Mouse (Mus musculus) intestine, embryonic 15.5 days (tissue): ENCODE results near the gene Gldn. TPM values are rescaled to one million over a fixed set of nuclear protein-coding genes. Genes with fewer than 3 reads are reported as not detected.

Experiments
- ATAC-seq: fragments of 200-750 bp; cut with Nextera tagmentation; 2 replicates; pipeline ENCODE4 v1.8.0; 2017; ENCODE audit warnings: moderate TSS enrichment, moderate library complexity
- H3K27ac ChIP-seq: fragments of 300-500 bp; sonication (generic); 2 replicates; pipeline ENCODE4 v1.5.1; 2015; ENCODE audit warnings: mild to moderate bottlenecking, inconsistent platforms
- H3K27me3 ChIP-seq: fragments of 300-500 bp; sonication (generic); replicated peaks from 2 replicates; pipeline ENCODE4 v1.6.1; 2015; ENCODE audit warnings: inconsistent platforms
- H3K36me3 ChIP-seq: fragments of 300-500 bp; sonication (generic); 2 replicates; pipeline ENCODE4 v1.6.1; 2015; ENCODE audit warnings: inconsistent platforms
- H3K4me1 ChIP-seq: fragments of 300-500 bp; sonication (generic); replicated peaks from 2 replicates; pipeline ENCODE4 v1.6.1; 2015; ENCODE audit warnings: inconsistent platforms
- H3K4me2 ChIP-seq: fragments of 300-500 bp; sonication (generic); replicated peaks from 2 replicates; pipeline ENCODE4 v1.6.1; 2015; ENCODE audit warnings: mild to moderate bottlenecking, inconsistent platforms
- H3K4me3 ChIP-seq: fragments of 300-500 bp; sonication (generic); replicated peaks from 2 replicates; pipeline ENCODE4 v1.5.1; 2015; ENCODE audit warnings: inconsistent platforms
- H3K9ac ChIP-seq: fragments of 300-500 bp; sonication (generic); 2 replicates; pipeline ENCODE4 v1.6.1; 2015; ENCODE audit warnings: inconsistent platforms
- H3K9me3 ChIP-seq: fragments of 300-500 bp; sonication (generic); 2 replicates; pipeline ENCODE4 v1.6.1; 2016; ENCODE audit warnings: inconsistent platforms
- WGBS: fragments of 180-500 bp; shearing (Covaris S2); methylation state at CpG from one replicate; pipeline ENCODE4 v1.1.7; 2015; 5-methylcytosine and 5-hydroxymethylcytosine counted together
- polyA plus RNA-seq: library from polyadenylated mRNA; unstranded; fragments of >200 nt; fragmentation: Nextera tagmentation; extraction: Ambion mirVana; gene quantifications from 2 replicates; pipeline ENCODE4 v1.2.1, GENCODE M21; 2015

Gldn gene
- 0.04 TPM in 1 of 2 replicates, not detected in the other for polyA plus RNA-seq

GRCm38 (mm10) chr9:54286331-54286987 lies at the start of gene Gldn:
Gene Gldn (plus strand): TSS chr9:54286486.
- no peak within 1 kb of the TSS for H3K27ac ChIP-seq
- peaks cover 23% of the 10 kb centered on the region for H3K27me3 ChIP-seq
- WGBS: 3% methylated on average over 61 of the region's 61 CpGs
- H3K9me3 ChIP-seq: no peaks in the 10 kb centered on the region
- ATAC-seq: no peak
- no peaks in the 10 kb centered on the region for H3K36me3 ChIP-seq
- H3K4me1 ChIP-seq: 0 out of 2 replicates have a peak, but pooled peaks cover 3% of the 10 kb centered on the region
- no peak within 1 kb of the TSS for H3K9ac ChIP-seq
- peak within 1 kb of the TSS; percentile 71 for H3K4me2 ChIP-seq
- H3K4me3 ChIP-seq: peak within 1 kb of the TSS; percentile 28

DNA sequence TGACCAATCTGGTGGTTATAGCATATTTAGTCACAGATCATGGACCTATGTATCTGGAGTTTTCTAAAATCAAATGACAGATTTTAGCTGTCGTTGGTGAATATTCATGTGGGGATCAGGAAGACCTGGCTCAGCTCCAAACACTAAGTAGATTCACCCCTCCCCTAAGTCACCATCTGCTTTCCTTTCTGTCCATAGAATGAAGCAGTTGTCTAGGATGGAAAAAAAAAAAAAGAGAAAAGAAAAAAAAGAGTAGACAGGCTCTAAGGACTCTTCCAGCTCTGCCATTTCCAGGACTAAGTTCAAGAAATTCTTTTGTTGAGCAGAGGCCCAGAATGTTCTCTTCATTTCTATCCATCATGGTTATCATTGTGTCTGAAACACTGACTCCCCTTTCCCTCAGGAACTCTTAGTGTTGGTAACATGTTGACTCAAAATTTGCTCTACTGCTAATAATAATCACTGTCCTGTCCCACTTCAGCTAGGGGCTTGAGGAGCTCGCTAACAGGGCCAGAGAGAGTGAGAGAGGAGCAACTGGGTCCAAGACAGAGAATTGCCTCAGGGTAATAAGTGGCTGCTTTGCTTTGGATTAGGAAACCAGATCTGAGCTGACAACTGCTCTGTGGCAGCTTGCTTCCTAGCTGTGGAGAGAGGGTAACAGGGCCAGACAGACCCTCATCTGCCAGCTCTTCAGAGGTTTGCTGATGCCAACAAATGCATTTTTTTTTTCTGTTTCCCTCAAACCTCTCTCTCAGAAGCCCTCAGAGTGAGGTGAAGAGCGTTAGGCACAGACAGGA lies 41.2 kb upstream of the Gldn start:
- WGBS: 63% methylated on average over 3 of the region's 3 CpGs
- no peaks in the 10 kb centered on the region for H3K9me3 ChIP-seq

DNA sequence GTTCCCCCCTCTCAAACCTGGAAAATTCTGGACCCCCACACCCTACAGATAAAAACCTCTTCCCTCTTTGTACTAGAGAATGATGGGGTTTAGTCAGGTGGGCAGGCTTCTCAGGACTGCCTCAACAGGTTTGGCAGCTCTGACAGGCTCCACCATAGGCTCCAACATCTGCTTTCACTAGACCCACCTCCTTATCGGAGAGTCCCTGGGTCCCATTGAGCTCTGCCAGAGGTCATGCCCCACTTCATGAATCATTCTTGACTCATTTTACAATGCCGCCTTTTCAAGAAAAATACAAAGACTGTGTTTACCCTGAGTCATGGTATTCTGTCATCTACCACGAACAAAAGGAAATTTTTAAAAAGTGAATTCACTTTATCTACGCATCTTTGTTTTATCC lies 21.5 kb upstream of the Gldn start:
- no peaks in the 10 kb centered on the region for H3K9me3 ChIP-seq
- no peak overlapping the region for H3K4me3 ChIP-seq
- no peaks in the 10 kb centered on the region for H3K4me1 ChIP-seq
- no peak overlapping the region for H3K9ac ChIP-seq
- peak; percentile 45; the same call in 1 of the 2 replicates for ATAC-seq
- H3K27me3 ChIP-seq: no peaks in the 10 kb centered on the region
- no peak overlapping the region for H3K27ac ChIP-seq
- H3K4me2 ChIP-seq: no peak overlapping the region
- H3K36me3 ChIP-seq: no peaks in the 10 kb centered on the region
- 62% methylated on average over 4 of the region's 4 CpGs for WGBS

More for the DNA sequence above, 41.2 kb upstream of the Gldn start:
- no peak overlapping the region for H3K9ac ChIP-seq
- no peaks in the 10 kb centered on the region for H3K27me3 ChIP-seq
- no peak overlapping the region for H3K4me2 ChIP-seq
- H3K4me3 ChIP-seq: no peak overlapping the region
- H3K36me3 ChIP-seq: no peaks in the 10 kb centered on the region
- ATAC-seq: no peak
- no peaks in the 10 kb centered on the region for H3K4me1 ChIP-seq
- H3K27ac ChIP-seq: no peak overlapping the region

DNA sequence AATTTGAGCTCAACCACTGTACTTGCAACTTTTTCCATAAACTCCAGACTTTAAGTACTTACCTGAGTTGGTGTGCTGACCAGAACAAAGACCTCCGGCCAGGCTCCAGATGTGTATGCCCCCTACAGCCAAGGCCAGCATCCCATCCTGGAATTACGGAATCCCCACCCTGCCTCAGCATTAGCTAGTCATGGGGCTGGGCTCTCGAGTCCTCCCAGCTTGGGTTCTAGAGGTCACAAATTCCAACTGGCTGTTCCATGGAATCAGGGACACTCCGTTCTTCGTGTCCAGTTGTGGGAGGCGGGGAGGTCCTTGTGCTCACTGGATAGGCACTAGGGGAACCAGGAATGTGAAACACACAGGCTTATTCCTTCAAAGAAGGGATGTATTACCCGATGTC lies 18.3 kb upstream of the Gldn start, which contains the start of gene Cyp19a1:
Gene Cyp19a1 (minus strand): TSS at position 101 of the 400 bp plus-strand sequence.
- Histone ChIP-seq H3K27me3 (no peaks in the 10 kb centered on the region), H3K4me3 (no peak within 1 kb of the TSS), H3K9ac (no peak within 1 kb of the TSS), H3K9me3 (no peaks in the 10 kb centered on the region), H3K4me2 (no peak within 1 kb of the TSS), H3K36me3 (no peaks in the 10 kb centered on the region), H3K27ac (no peak within 1 kb of the TSS), H3K4me1 (no peaks in the 10 kb centered on the region)
- WGBS: 87% methylated on average over 7 of the region's 7 CpGs
- ATAC-seq: no peak

- no peaks in the 10 kb centered on the region for H3K9me3 ChIP-seq
- no peaks in the 10 kb centered on the region for H3K27me3 ChIP-seq
- 67% methylated on average over 6 of the region's 6 CpGs for WGBS
- no peaks in the 10 kb centered on the region for H3K4me1 ChIP-seq
- no peak for ATAC-seq
- H3K4me2 ChIP-seq: no peak overlapping the region
- no peak overlapping the region for H3K4me3 ChIP-seq
- no peak overlapping the region for H3K27ac ChIP-seq
- no peaks in the 10 kb centered on the region for H3K36me3 ChIP-seq
- no peak overlapping the region for H3K9ac ChIP-seq
These were observed 16.3 kb upstream of the Gldn start for GRCm38 (mm10) chr9:54269987-54270386.

- Histone ChIP-seq H3K36me3 (no peaks in the 10 kb centered on the region), H3K27me3 (no peaks in the 10 kb centered on the region), H3K9me3 (no peaks in the 10 kb centered on the region), H3K4me1 (no peaks in the 10 kb centered on the region), H3K4me2 (no peak overlapping the region), H3K27ac (no peak overlapping the region), H3K9ac (no peak overlapping the region), H3K4me3 (no peak overlapping the region)
- ATAC-seq: no peak
- WGBS: 37% methylated on average over 5 of the region's 5 CpGs
These were observed 15.4 kb upstream of the Gldn start for GRCm38 (mm10) chr9:54270889-54271288.

DNA sequence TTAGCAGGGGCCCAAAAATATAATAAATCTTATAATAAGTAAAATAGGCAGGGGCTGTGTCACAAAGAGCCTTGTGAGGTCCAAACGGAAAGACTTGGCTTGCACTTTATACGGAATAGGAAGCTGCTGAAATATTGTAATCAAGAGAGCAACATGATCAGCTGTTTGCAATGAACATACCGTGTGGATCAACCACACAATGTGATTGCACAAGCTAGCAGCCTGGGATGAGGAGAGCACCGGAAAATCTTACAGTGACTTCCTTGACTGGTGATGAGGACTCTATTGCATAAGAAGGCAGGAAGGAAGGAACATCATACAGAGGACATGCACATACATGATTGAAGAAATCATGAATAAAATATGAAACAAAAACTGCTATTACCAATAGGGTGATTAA lies 11.0 kb upstream of the Gldn start:
- H3K27ac ChIP-seq: no peak overlapping the region
- no peaks in the 10 kb centered on the region for H3K27me3 ChIP-seq
- ATAC-seq: no peak
- 86% methylated on average over 4 of the region's 4 CpGs for WGBS
- no peak overlapping the region for H3K9ac ChIP-seq
- H3K4me1 ChIP-seq: no peaks in the 10 kb centered on the region
- no peaks in the 10 kb centered on the region for H3K36me3 ChIP-seq
- no peak overlapping the region for H3K4me2 ChIP-seq
- no peaks in the 10 kb centered on the region for H3K9me3 ChIP-seq
- H3K4me3 ChIP-seq: no peak overlapping the region

- no peaks in the 10 kb centered on the region; the same call in 1 of the 2 replicates for H3K27me3 ChIP-seq
- no peaks in the 10 kb centered on the region for H3K4me1 ChIP-seq
- H3K27ac ChIP-seq: no peak overlapping the region
- H3K36me3 ChIP-seq: no peaks in the 10 kb centered on the region
- no peak for ATAC-seq
- 77% methylated on average over 12 of the region's 12 CpGs for WGBS
- no peak overlapping the region for H3K9ac ChIP-seq
- no peaks in the 10 kb centered on the region for H3K9me3 ChIP-seq
- no peak overlapping the region for H3K4me2 ChIP-seq
- no peak overlapping the region for H3K4me3 ChIP-seq
These were observed 7.2 kb upstream of the Gldn start for GRCm38 (mm10) chr9:54279046-54279589.

GRCm38 (mm10) chr9:54287804-54288203 lies 1.5 kb downstream of the Gldn start:
- H3K36me3 ChIP-seq: no peaks in the 10 kb centered on the region
- no peak for ATAC-seq
- no peaks in the 10 kb centered on the region for H3K9me3 ChIP-seq
- no peak overlapping the region for H3K27ac ChIP-seq
- peaks cover 23% of the 10 kb centered on the region for H3K27me3 ChIP-seq
- H3K9ac ChIP-seq: no peak overlapping the region
- no peak overlapping the region for H3K4me3 ChIP-seq
- H3K4me1 ChIP-seq: 0 out of 2 replicates have a peak, but pooled peaks cover 3% of the 10 kb centered on the region
- H3K4me2 ChIP-seq: no peak overlapping the region
- 69% methylated on average over 5 of the region's 5 CpGs for WGBS

GRCm38 (mm10) chr9:54299389-54299788 lies 13.1 kb downstream of the Gldn start:
- 42% methylated on average over 3 of the region's 3 CpGs for WGBS
- Histone ChIP-seq H3K27me3 (no peaks in the 10 kb centered on the region), H3K4me3 (no peak overlapping the region), H3K4me1 (no peaks in the 10 kb centered on the region), H3K27ac (no peak overlapping the region), H3K9ac (no peak overlapping the region), H3K4me2 (no peak overlapping the region), H3K36me3 (no peaks in the 10 kb centered on the region), H3K9me3 (no peaks in the 10 kb centered on the region)
- ATAC-seq: no peak

- ATAC-seq: peak; percentile 43; the same call in 1 of the 2 replicates
- Histone ChIP-seq H3K9ac (no peak overlapping the region), H3K36me3 (no peaks in the 10 kb centered on the region), H3K27me3 (no peaks in the 10 kb centered on the region), H3K4me3 (no peak overlapping the region), H3K27ac (no peak overlapping the region), H3K4me1 (no peaks in the 10 kb centered on the region), H3K4me2 (no peak overlapping the region), H3K9me3 (no peaks in the 10 kb centered on the region)
These were observed 13.5 kb downstream of the Gldn start for GRCm38 (mm10) chr9:54299792-54300191.

- H3K4me1 ChIP-seq: no peaks in the 10 kb centered on the region
- no peak overlapping the region for H3K4me2 ChIP-seq
- H3K4me3 ChIP-seq: no peak overlapping the region
- no peak overlapping the region for H3K27ac ChIP-seq
- 81% methylated on average over 4 of the region's 4 CpGs for WGBS
- H3K9me3 ChIP-seq: no peaks in the 10 kb centered on the region
- H3K36me3 ChIP-seq: no peaks in the 10 kb centered on the region
- H3K27me3 ChIP-seq: no peaks in the 10 kb centered on the region
- no peak overlapping the region for H3K9ac ChIP-seq
- ATAC-seq: no peak
These were observed 15.0 kb downstream of the Gldn start for GRCm38 (mm10) chr9:54301255-54301654.
